Mouse (Mus musculus): ENCODE results near the gene Olfr453.

The Olfr453 gene

GRCm38 (mm10) chr6:42739071-42739470 lies at the start of gene Olfr453:
Gene Olfr453, plus strand, starts transcription at chr6:42739371.
- DNase-seq, result no peak

GRCm38 (mm10) chr6:42689761-42690160 lies 49.4 kb upstream of the Olfr453 start:
- no peak for DNase-seq

GRCm38 (mm10) chr6:42692154-42692516 lies 47.0 kb upstream of the Olfr453 start:
- peak; percentile 88 for DNase-seq

GRCm38 (mm10) chr6:42692517-42693190 lies 46.5 kb upstream of the Olfr453 start:
- DNase-seq, result peak; percentile 87

GRCm38 (mm10) chr6:42709291-42710211 lies 29.6 kb upstream of the Olfr453 start, which contains the start of gene Tcaf1:
Gene Tcaf1, minus strand, starts transcription at chr6:42710088.
- DNase-seq, result peak; percentile 96

- DNase-seq, result no peak
Measured at GRCm38 (mm10) chr6:42714668-42715067, 24.5 kb upstream of the Olfr453 start.

- no peak for DNase-seq
Measured at GRCm38 (mm10) chr6:42717973-42718372, 21.2 kb upstream of the Olfr453 start.

- DNase-seq, result no peak
Measured at GRCm38 (mm10) chr6:42742303-42742702, 3.1 kb downstream of the Olfr453 start.

- no peak for DNase-seq
Measured at GRCm38 (mm10) chr6:42747846-42748245, 8.7 kb downstream of the Olfr453 start.

- no peak for DNase-seq
Measured at GRCm38 (mm10) chr6:42756104-42756503, 16.9 kb downstream of the Olfr453 start, which contains the start of gene Olfr38. Gene Olfr38, plus strand, starts transcription at chr6:42756404.

GRCm38 (mm10) chr6:42777066-42777465 lies 37.9 kb downstream of the Olfr453 start:
- no peak for DNase-seq

GRCm38 (mm10) chr6:42784793-42785192 lies 45.6 kb downstream of the Olfr453 start, which contains the start of gene Olfr452:
Gene Olfr452, plus strand, starts transcription at chr6:42785093.
- no peak for DNase-seq

- DNase-seq, result no peak
Measured at GRCm38 (mm10) chr6:42790247-42790948, 51.2 kb downstream of the Olfr453 start.

- DNase-seq, result no peak
Measured at GRCm38 (mm10) chr6:42790949-42791556, 51.9 kb downstream of the Olfr453 start.

GRCm38 (mm10) chr6:42794982-42795381 lies 55.8 kb downstream of the Olfr453 start:
- DNase-seq, result no peak

All from cerebellum, adult 9-10 months (tissue).